Mouse (Mus musculus) hindbrain, postnatal 0 days (tissue): Measurements from ENCODE around the gene Aco1. TPM values are rescaled to one million over a fixed set of nuclear protein-coding genes. Genes with fewer than 3 reads are reported as not detected.

Experiments used
- ATAC-seq: fragments of 200-750 bp; cut with Nextera tagmentation; 2 replicates; pipeline ENCODE4 v1.8.0; 2017; ENCODE audit warnings: mild to moderate bottlenecking, moderate TSS enrichment, moderate library complexity
- DNase-seq: peaks from one replicate; pipeline ENCODE4 v3.0.0-alpha.2; 2015; ENCODE audit warnings: low spot score
- H3K27ac ChIP-seq: fragments of 300-500 bp; sonication (generic); 2 replicates; pipeline ENCODE4 v1.5.1; 2014; ENCODE audit warnings: mild to moderate bottlenecking
- H3K27me3 ChIP-seq: fragments of 300-500 bp; sonication (generic); 2 replicates; pipeline ENCODE4 v1.6.1; 2014; ENCODE audit warnings: low read length, mixed read lengths; ENCODE audit not compliant: insufficient read depth
- H3K36me3 ChIP-seq: fragments of 300-500 bp; sonication (generic); 2 replicates; pipeline ENCODE4 v1.6.1; 2014; ENCODE audit warnings: low read length, mixed read lengths; ENCODE audit not compliant: insufficient read depth
- H3K4me1 ChIP-seq: fragments of 300-500 bp; sonication (generic); 2 replicates; pipeline ENCODE4 v1.6.1; 2014; ENCODE audit warnings: antibody characterized with exemption, low read length, mixed read lengths; ENCODE audit not compliant: insufficient read depth
- H3K4me2 ChIP-seq: fragments of 300-500 bp; sonication (generic); 2 replicates; pipeline ENCODE4 v1.6.1; 2014; ENCODE audit warnings: low read depth, mild to moderate bottlenecking, low read length, moderate library complexity, mixed read lengths
- H3K4me3 ChIP-seq: fragments of 300-500 bp; sonication (generic); 2 replicates; pipeline ENCODE4 v1.5.1; 2014; ENCODE audit warnings: low read length
- H3K9ac ChIP-seq: fragments of 300-500 bp; sonication (generic); replicated peaks from 2 replicates; pipeline ENCODE4 v1.6.1; 2014; ENCODE audit warnings: mild to moderate bottlenecking, low read length, moderate library complexity, mixed read lengths
- H3K9me3 ChIP-seq: fragments of 300-500 bp; sonication (generic); 2 replicates; pipeline ENCODE4 v1.6.1; 2016; ENCODE audit warnings: low read length, mixed read lengths
- CTCF ChIP-seq: IDR thresholded peaks from 2 replicates; pipeline ENCODE4 v1.5.1; 2016; ENCODE audit warnings: antibody characterized with exemption, control low read depth, low read depth
- WGBS: fragments of 180-500 bp; shearing (Covaris S2); extraction: QIAGEN DNeasy Blood & Tissue Kit; methylation state at CpG from one replicate; pipeline ENCODE4 v1.1.7; 2014; 5-methylcytosine and 5-hydroxymethylcytosine counted together
- polyA plus RNA-seq: library from polyadenylated mRNA; unstranded; fragments of >200 nt; fragmentation: Nextera tagmentation; extraction: Ambion mirVana; gene quantifications from 2 replicates; pipeline ENCODE4 v1.2.1, GENCODE M21; 2015
- total RNA-seq: library from RNA; depleted of rRNA; stranded (reverse); fragments of >200 nt; gene quantifications from 2 replicates; pipeline ENCODE4 v1.2.3, GENCODE M21; 2014

Aco1 gene
- total and polyA plus RNA-seq, 2 experiments from 2014 or later, result 38.3 to 57.0 TPM

GRCm38 (mm10) chr4:40174321-40174720, 31.4 kb downstream of the Aco1 start:
- ATAC-seq (no peak), DNase-seq (no peak)
- Histone ChIP-seq H3K4me1 (no peaks in the 10 kb centered on the region), H3K4me3 (no peak overlapping the region), H3K36me3 (peaks cover 26% of the 10 kb centered on the region), H3K27me3 (no peaks in the 10 kb centered on the region), H3K27ac (no peak overlapping the region), H3K9ac (no peak overlapping the region), H3K9me3 (no peaks in the 10 kb centered on the region), H3K4me2 (no peak overlapping the region)
- TF ChIP-seq CTCF, result no peak
- WGBS, result 61% methylated on average over 4 of the region's 4 CpGs

GRCm38 (mm10) chr4:40178584-40178983, 35.7 kb downstream of the Aco1 start:
- DNase-seq, result no peak

GRCm38 (mm10) chr4:40180046-40180445, 37.2 kb downstream of the Aco1 start:
- no peaks in the 10 kb centered on the region for H3K9me3 ChIP-seq
- DNase-seq, result no peak
- no peak overlapping the region for H3K27ac ChIP-seq
- no peak overlapping the region for H3K9ac ChIP-seq
- H3K4me1 ChIP-seq, result no peaks in the 10 kb centered on the region
- 91% methylated on average over 6 of the region's 6 CpGs for WGBS
- H3K36me3 ChIP-seq, result peaks cover 60% of the 10 kb centered on the region
- H3K4me3 ChIP-seq, result no peak overlapping the region
- ATAC-seq, result no peak
- H3K4me2 ChIP-seq, result no peak overlapping the region
- H3K27me3 ChIP-seq, result no peaks in the 10 kb centered on the region
- no peak for TF ChIP-seq CTCF

More at GRCm38 (mm10) chr4:40178584-40178983, 35.7 kb downstream of the Aco1 start:
- Histone ChIP-seq H3K27ac (no peak overlapping the region), H3K9me3 (no peaks in the 10 kb centered on the region), H3K4me3 (no peak overlapping the region), H3K4me1 (no peaks in the 10 kb centered on the region), H3K4me2 (no peak overlapping the region), H3K9ac (no peak overlapping the region), H3K27me3 (no peaks in the 10 kb centered on the region), H3K36me3 (peaks cover 47% of the 10 kb centered on the region)
- TF ChIP-seq CTCF, result no peak
- ATAC-seq, result no peak
- WGBS, result 91% methylated on average over 17 of the region's 17 CpGs

GRCm38 (mm10) chr4:40181681-40182080, 38.8 kb downstream of the Aco1 start:
- WGBS, result 98% methylated on average over 8 of the region's 8 CpGs
- H3K4me1 ChIP-seq, result no peaks in the 10 kb centered on the region
- no peak for DNase-seq
- no peak overlapping the region for H3K4me3 ChIP-seq
- peaks cover 57% of the 10 kb centered on the region for H3K36me3 ChIP-seq
- H3K27ac ChIP-seq, result no peak overlapping the region
- no peaks in the 10 kb centered on the region for H3K9me3 ChIP-seq
- TF ChIP-seq CTCF, result no peak
- no peak for ATAC-seq
- no peak overlapping the region for H3K4me2 ChIP-seq
- no peak overlapping the region for H3K9ac ChIP-seq
- no peaks in the 10 kb centered on the region for H3K27me3 ChIP-seq

- DNase-seq (peak; percentile 78), ATAC-seq (peak; percentile 85)
- H3K36me3 ChIP-seq, result peaks cover 60% of the 10 kb centered on the region
- WGBS, result 35% methylated on average over 14 of the region's 14 CpGs
- no peaks in the 10 kb centered on the region for H3K4me1 ChIP-seq
- no peak overlapping the region for H3K4me2 ChIP-seq
- H3K27me3 ChIP-seq, result no peaks in the 10 kb centered on the region
- peak; percentile 80 for TF ChIP-seq CTCF
- H3K9me3 ChIP-seq, result no peaks in the 10 kb centered on the region
- H3K27ac ChIP-seq, result no peak overlapping the region
- no peak overlapping the region for H3K9ac ChIP-seq
- H3K4me3 ChIP-seq, result no peak overlapping the region
Observed at GRCm38 (mm10) chr4:40182651-40183320, 39.9 kb downstream of the Aco1 start.

- WGBS, result 94% methylated on average over 6 of the region's 6 CpGs
- Histone ChIP-seq H3K36me3 (peaks cover 63% of the 10 kb centered on the region), H3K27ac (no peak overlapping the region), H3K4me2 (no peak overlapping the region), H3K9ac (no peak overlapping the region), H3K9me3 (no peaks in the 10 kb centered on the region), H3K4me1 (no peaks in the 10 kb centered on the region), H3K4me3 (no peak overlapping the region), H3K27me3 (no peaks in the 10 kb centered on the region)
- DNase-seq, result no peak
- no peak for ATAC-seq
- no peak for TF ChIP-seq CTCF
Observed at GRCm38 (mm10) chr4:40183781-40184180, 40.9 kb downstream of the Aco1 start.

- no peaks in the 10 kb centered on the region for H3K27me3 ChIP-seq
- H3K9ac ChIP-seq, result no peak overlapping the region
- no peak for TF ChIP-seq CTCF
- WGBS, result 79% methylated on average over 5 of the region's 5 CpGs
- no peak overlapping the region for H3K4me2 ChIP-seq
- DNase-seq, result no peak
- H3K27ac ChIP-seq, result no peak overlapping the region
- H3K4me1 ChIP-seq, result no peaks in the 10 kb centered on the region
- H3K4me3 ChIP-seq, result no peak overlapping the region
- no peaks in the 10 kb centered on the region for H3K9me3 ChIP-seq
- peaks cover 67% of the 10 kb centered on the region for H3K36me3 ChIP-seq
- no peak for ATAC-seq
Observed at GRCm38 (mm10) chr4:40184470-40184869, 41.6 kb downstream of the Aco1 start.
